Mouse (Mus musculus) left cerebral cortex, postnatal 4 days (tissue): Measurements from ENCODE around the gene Hist1h4a. TPM values are rescaled to one million over a fixed set of nuclear protein-coding genes. Genes with fewer than 3 reads are reported as not detected.

ENCODE experiments used
- DNase-seq: peaks from one replicate; pipeline ENCODE4 v3.0.0-alpha.2; 2022
- intact Hi-C: fragments of 180-260 bp; cut with DNase I; formaldehyde crosslinking; loops from one replicate; pipeline ENCODE4 v1.15.1; 2025
- microRNA-seq: library from miRNA; unstranded; fragments of <30 nt; microRNA quantifications from one replicate; pipeline ENCODE4 v1.2.0, GENCODE M21; 2022
- total RNA-seq, 2 experiments: library from RNA; stranded (reverse); gene quantifications; 2 replicates each; pipeline ENCODE4 v1.2.3; 2021

Gene Hist1h4a
- total RNA-seq, 2 experiments from 2014 or later: 134 to 137 TPM

- DNase-seq: no peak
- intact Hi-C loops: no loop called here
Measured at GRCm38 (mm10) chr13:23716261-23717042, 44.6 kb downstream of the Hist1h4a start.

Small RNA genes lying within 50 kb of the gene (microRNA-seq; reads per million reads assigned to microRNA genes)
- not detected for gene Gm44314
- not detected for gene Gm44484

Other genes starting within 250 kb of the Hist1h4a start
- gene Hist1h4h, start 230.2 kb downstream of the Hist1h4a start, total RNA-seq: 100 to 1,000 TPM; 441 to 470 TPM
- 10 to 100 TPM; 74.6 to 86.0 TPM for gene Hist1h2af, start 227.3 kb downstream of the Hist1h4a start, total RNA-seq
- 10 to 100 TPM; 22.0 to 28.6 TPM for gene Hist1h3g, start 225.8 kb downstream of the Hist1h4a start, total RNA-seq
- gene Hist1h2bh, start 217.8 kb downstream of the Hist1h4a start, total RNA-seq: 1 to 10 TPM; 4.5 to 6.1 TPM
- gene Hist1h3f, start 217.2 kb downstream of the Hist1h4a start, total RNA-seq: 10 to 100 TPM; 42.2 to 44.0 TPM
- 100 to 1,000 TPM; 224 to 235 TPM for gene Hist1h4f, start 209.6 kb downstream of the Hist1h4a start, total RNA-seq
- gene Hist1h1d, start 208.0 kb downstream of the Hist1h4a start, total RNA-seq: 10 to 100 TPM; 12.0 to 12.4 TPM
- gene Hist1h3e, start 198.9 kb downstream of the Hist1h4a start, total RNA-seq: 100 to 1,000 TPM; 130 to 134 TPM
- gene Hist1h2ae, start 190.0 kb downstream of the Hist1h4a start, total RNA-seq: 10 to 100 TPM; 24.5 to 31.0 TPM
- 100 to 1,000 TPM; 203 to 225 TPM for gene Hist1h2bg, start 189.8 kb downstream of the Hist1h4a start, total RNA-seq
- 100 to 1,000 TPM in 1 of 2 experiments, 10 to 100 TPM in 1; 87.5 to 105 TPM for gene Hist1h2bf, start 187.0 kb downstream of the Hist1h4a start, total RNA-seq
- gene Hist1h2ad, start 186.8 kb downstream of the Hist1h4a start, total RNA-seq: 10 to 100 TPM; 18.6 to 25.5 TPM
- gene Hist1h3d, start 185.5 kb downstream of the Hist1h4a start, total RNA-seq: 10 to 100 TPM; 18.8 to 24.3 TPM
- 100 to 1,000 TPM; 177 to 192 TPM for gene Hist1h4d, start 179.6 kb downstream of the Hist1h4a start, total RNA-seq
- 10 to 100 TPM; 13.0 to 16.9 TPM for gene Hist1h2be, start 140.1 kb downstream of the Hist1h4a start, total RNA-seq
- 100 to 1,000 TPM; 112 to 117 TPM for gene Hist1h1e, start 138.7 kb downstream of the Hist1h4a start, total RNA-seq
- gene Hist1h2ac, start 77.3 kb downstream of the Hist1h4a start, total RNA-seq: 1 to 10 TPM; 4.8 to 5.4 TPM
- 10 to 100 TPM; 16.7 to 17.0 TPM for gene Hist1h2bc, start 77.0 kb downstream of the Hist1h4a start, total RNA-seq
- not detected for gene Hist1h1t, start 65.4 kb downstream of the Hist1h4a start, total RNA-seq
- 100 to 1,000 TPM; 109 to 126 TPM for gene Hist1h4c, start 62.8 kb downstream of the Hist1h4a start, total RNA-seq
- 1 to 10 TPM; 1.7 to 2.3 TPM for gene Hfe, start 50.4 kb downstream of the Hist1h4a start, total RNA-seq
- 100 to 1,000 TPM; 154 to 166 TPM for gene Hist1h1c, start 22.4 kb downstream of the Hist1h4a start, total RNA-seq
- gene Hist1h3c, start 15.6 kb downstream of the Hist1h4a start, total RNA-seq: 10 to 100 TPM; 39.8 to 41.0 TPM
- 10 to 100 TPM; 62.4 to 81.1 TPM for gene Hist1h2bb, start 14.5 kb downstream of the Hist1h4a start, total RNA-seq
- gene Hist1h2ab, start 10.1 kb downstream of the Hist1h4a start, total RNA-seq: 100 to 1,000 TPM; 116 to 120 TPM
- 100 to 1,000 TPM in 1 of 2 experiments, 10 to 100 TPM in 1; 95.4 to 102 TPM for gene Hist1h3b, start 9.0 kb downstream of the Hist1h4a start, total RNA-seq
- gene Hist1h4b, start 4.2 kb downstream of the Hist1h4a start, total RNA-seq: 100 to 1,000 TPM; 139 to 151 TPM
- 100 to 1,000 TPM; 114 to 125 TPM for gene Hist1h3a, start 1.2 kb upstream of the Hist1h4a start, total RNA-seq
- 10 to 100 TPM; 62.9 to 79.4 TPM for gene Hist1h1a, start 2.4 kb upstream of the Hist1h4a start, total RNA-seq
- gene Trim38, start 8.7 kb upstream of the Hist1h4a start, total RNA-seq: not detected
- not detected for gene Slc17a2, start 45.8 kb upstream of the Hist1h4a start, total RNA-seq
- gene Slc17a3, start 78.2 kb upstream of the Hist1h4a start, total RNA-seq: under 1 TPM in 1 of 2 experiments, not detected in 1; 0.10 TPM
- gene Slc17a1, start 106.5 kb upstream of the Hist1h4a start, total RNA-seq: not detected
- not detected for gene Slc17a4, start 153.8 kb upstream of the Hist1h4a start, total RNA-seq
- gene Hist1h2ba, start 172.9 kb upstream of the Hist1h4a start, total RNA-seq: not detected
- not detected for gene Hist1h2aa, start 173.2 kb upstream of the Hist1h4a start, total RNA-seq
- gene Scgn, start 230.0 kb upstream of the Hist1h4a start, total RNA-seq: under 1 TPM; 0.26 to 0.58 TPM